Mouse (Mus musculus): Measurements from ENCODE around the gene Msrb1.

- TF ChIP-seq CTCF (IDR thresholded peaks at IDR 0.05) (no peak), EP300 (IDR thresholded peaks at IDR 0.05) (no peak)
These were observed 10.5 kb downstream of the Msrb1 start for GRCm38 (mm10) chr17:24746986-24747385.
